Mouse (Mus musculus): ENCODE results near the gene Olfr1436. TPM values are rescaled to one million over a fixed set of nuclear protein-coding genes. Genes with fewer than 3 reads are reported as not detected.
"Not testable (repeated sequence)": the region's sequence is repeated elsewhere in the genome, so short reads cannot be mapped to it uniquely, and the experiment has no call there.

Olfr1436 gene
- not detected in 2 replicates for polyA plus RNA-seq (2015; fragmentation: Nextera tagmentation; extraction: Ambion mirVana)

- WGBS: 97% methylated on average over 1 of the region's 1 CpGs
- H3K9ac ChIP-seq (replicated peaks; ENCODE audit: low read depth, low read length); H3K36me3 ChIP-seq (ENCODE audit: control insufficient read depth, insufficient read depth); H3K4me1 ChIP-seq (replicated peaks; ENCODE audit: control insufficient read depth, insufficient read depth, low read length); H3K9me3 ChIP-seq (ENCODE audit: control insufficient read depth, low read length); ATAC-seq; H3K27me3 ChIP-seq (replicated peaks; ENCODE audit: control insufficient read depth, insufficient read depth, low read length); H3K27ac ChIP-seq (ENCODE audit: low read length); H3K4me3 ChIP-seq (replicated peaks; ENCODE audit: low read length); H3K4me2 ChIP-seq (ENCODE audit: low read length): not testable (repeated sequence)
Measured at GRCm38 (mm10) chr19:12299030-12299429, at the start of gene Olfr1436. Gene Olfr1436 (minus strand): TSS chr19:12299130.

- Histone ChIP-seq H3K27me3 (replicated peaks; ENCODE audit: control insufficient read depth, insufficient read depth, low read length) (no peaks in the 10 kb centered on the region), H3K27ac (ENCODE audit: low read length) (no peak within 1 kb of the TSS), H3K4me2 (ENCODE audit: low read length) (no peak within 1 kb of the TSS), H3K4me3 (replicated peaks; ENCODE audit: low read length) (no peak within 1 kb of the TSS), H3K9ac (replicated peaks; ENCODE audit: low read depth, low read length) (no peak within 1 kb of the TSS), H3K9me3 (ENCODE audit: control insufficient read depth, low read length) (no peaks in the 10 kb centered on the region), H3K4me1 (replicated peaks; ENCODE audit: control insufficient read depth, insufficient read depth, low read length) (no peaks in the 10 kb centered on the region), H3K36me3 (ENCODE audit: control insufficient read depth, insufficient read depth) (no peaks in the 10 kb centered on the region)
- no peak for ATAC-seq
- 84% methylated on average over 3 of the region's 3 CpGs for WGBS
Measured at GRCm38 (mm10) chr19:12335810-12336209, 36.9 kb upstream of the Olfr1436 start, which contains the start of gene Olfr1438-ps1. Gene Olfr1438-ps1 (minus strand): TSS chr19:12335910.

- Histone ChIP-seq H3K36me3 (ENCODE audit: control insufficient read depth, insufficient read depth) (no peaks in the 10 kb centered on the region), H3K9me3 (ENCODE audit: control insufficient read depth, low read length) (no peaks in the 10 kb centered on the region), H3K4me1 (replicated peaks; ENCODE audit: control insufficient read depth, insufficient read depth, low read length) (no peaks in the 10 kb centered on the region), H3K4me2 (ENCODE audit: low read length) (no peak within 1 kb of the TSS), H3K27ac (ENCODE audit: low read length) (no peak within 1 kb of the TSS), H3K4me3 (replicated peaks; ENCODE audit: low read length) (no peak within 1 kb of the TSS), H3K27me3 (replicated peaks; ENCODE audit: control insufficient read depth, insufficient read depth, low read length) (no peaks in the 10 kb centered on the region), H3K9ac (replicated peaks; ENCODE audit: low read depth, low read length) (no peak within 1 kb of the TSS)
- ATAC-seq: no peak
- WGBS: 76% methylated on average over 2 of the region's 2 CpGs
Measured at GRCm38 (mm10) chr19:12325001-12325400, 26.1 kb upstream of the Olfr1436 start, which contains the start of gene Olfr1437. Gene Olfr1437 (minus strand): TSS chr19:12325101.

- Histone ChIP-seq H3K9me3 (ENCODE audit: control insufficient read depth, low read length) (no peaks in the 10 kb centered on the region), H3K36me3 (ENCODE audit: control insufficient read depth, insufficient read depth) (no peaks in the 10 kb centered on the region), H3K9ac (replicated peaks; ENCODE audit: low read depth, low read length) (no peak overlapping the region), H3K4me1 (replicated peaks; ENCODE audit: control insufficient read depth, insufficient read depth, low read length) (no peaks in the 10 kb centered on the region), H3K27me3 (replicated peaks; ENCODE audit: control insufficient read depth, insufficient read depth, low read length) (no peaks in the 10 kb centered on the region), H3K27ac (ENCODE audit: low read length) (no peak overlapping the region), H3K4me3 (replicated peaks; ENCODE audit: low read length) (no peak overlapping the region), H3K4me2 (ENCODE audit: low read length) (no peak overlapping the region)
- peak; percentile 80 for ATAC-seq
Measured at GRCm38 (mm10) chr19:12292979-12293378, 6.0 kb downstream of the Olfr1436 start.

GRCm38 (mm10) chr19:12279554-12279953, 19.4 kb downstream of the Olfr1436 start, which contains the start of gene Olfr1434:
Gene Olfr1434 (plus strand): TSS chr19:12279854.
- Histone ChIP-seq H3K4me2 (ENCODE audit: low read length) (no peak within 1 kb of the TSS), H3K4me1 (replicated peaks; ENCODE audit: control insufficient read depth, insufficient read depth, low read length) (no peaks in the 10 kb centered on the region), H3K36me3 (ENCODE audit: control insufficient read depth, insufficient read depth) (no peaks in the 10 kb centered on the region), H3K9me3 (ENCODE audit: control insufficient read depth, low read length) (no peaks in the 10 kb centered on the region), H3K9ac (replicated peaks; ENCODE audit: low read depth, low read length) (no peak within 1 kb of the TSS), H3K27me3 (replicated peaks; ENCODE audit: control insufficient read depth, insufficient read depth, low read length) (no peaks in the 10 kb centered on the region), H3K4me3 (replicated peaks; ENCODE audit: low read length) (no peak within 1 kb of the TSS), H3K27ac (ENCODE audit: low read length) (no peak within 1 kb of the TSS)
- WGBS: 61% methylated on average over 2 of the region's 2 CpGs
- no peak for ATAC-seq

- H3K4me3 ChIP-seq (replicated peaks; ENCODE audit: low read length): no peak within 1 kb of the TSS
- H3K27me3 ChIP-seq (replicated peaks; ENCODE audit: control insufficient read depth, insufficient read depth, low read length): no peaks in the 10 kb centered on the region
- H3K4me2 ChIP-seq (ENCODE audit: low read length): no peak within 1 kb of the TSS
- H3K27ac ChIP-seq (ENCODE audit: low read length): no peak within 1 kb of the TSS
- no peak within 1 kb of the TSS for H3K9ac ChIP-seq (replicated peaks; ENCODE audit: low read depth, low read length)
- no peaks in the 10 kb centered on the region for H3K4me1 ChIP-seq (replicated peaks; ENCODE audit: control insufficient read depth, insufficient read depth, low read length)
- H3K9me3 ChIP-seq (ENCODE audit: control insufficient read depth, low read length): no peaks in the 10 kb centered on the region
- no peak for ATAC-seq
- 71% methylated on average over 1 of the region's 1 CpGs for WGBS
- H3K36me3 ChIP-seq (ENCODE audit: control insufficient read depth, insufficient read depth): no peaks in the 10 kb centered on the region
Measured at GRCm38 (mm10) chr19:12260732-12261131, 38.2 kb downstream of the Olfr1436 start, which contains the start of gene Olfr235. Gene Olfr235 (plus strand): TSS chr19:12261032.

Other genes with a start within 250 kb of the Olfr1436 start
- gene Olfr1424, start 236.4 kb downstream of the Olfr1436 start, polyA plus RNA-seq (2015; fragmentation: Nextera tagmentation; extraction: Ambion mirVana): not detected in 2 replicates
- not detected in 2 replicates for gene Olfr1425, start 221.4 kb downstream of the Olfr1436 start, polyA plus RNA-seq (2015; fragmentation: Nextera tagmentation; extraction: Ambion mirVana)
- gene Olfr1426, start 207.1 kb downstream of the Olfr1436 start, polyA plus RNA-seq (2015; fragmentation: Nextera tagmentation; extraction: Ambion mirVana): not detected in 2 replicates
- not detected in 2 replicates for gene Olfr1427, start 195.8 kb downstream of the Olfr1436 start, polyA plus RNA-seq (2015; fragmentation: Nextera tagmentation; extraction: Ambion mirVana)
- not detected in 2 replicates for gene Olfr1428, start 183.2 kb downstream of the Olfr1436 start, polyA plus RNA-seq (2015; fragmentation: Nextera tagmentation; extraction: Ambion mirVana)
- not detected in 2 replicates for gene Olfr76, start 175.9 kb downstream of the Olfr1436 start, polyA plus RNA-seq (2015; fragmentation: Nextera tagmentation; extraction: Ambion mirVana)
- not detected in 2 replicates for gene Olfr1555-ps1, start 129.0 kb downstream of the Olfr1436 start, polyA plus RNA-seq (2015; fragmentation: Nextera tagmentation; extraction: Ambion mirVana)
- gene Olfr1431, start 98.5 kb downstream of the Olfr1436 start, polyA plus RNA-seq (2015; fragmentation: Nextera tagmentation; extraction: Ambion mirVana): not detected in 2 replicates
- not detected in 2 replicates for gene Olfr1432, start 66.5 kb downstream of the Olfr1436 start, polyA plus RNA-seq (2015; fragmentation: Nextera tagmentation; extraction: Ambion mirVana)
- gene Olfr262, start 57.5 kb downstream of the Olfr1436 start, polyA plus RNA-seq (2015; fragmentation: Nextera tagmentation; extraction: Ambion mirVana): not detected in 2 replicates
- not detected in 2 replicates for gene Olfr235, start 38.1 kb downstream of the Olfr1436 start, polyA plus RNA-seq (2015; fragmentation: Nextera tagmentation; extraction: Ambion mirVana)
- gene Olfr1434, start 19.3 kb downstream of the Olfr1436 start, polyA plus RNA-seq (2015; fragmentation: Nextera tagmentation; extraction: Ambion mirVana): not detected in 2 replicates
- not detected in 2 replicates for gene Olfr1437, start 26.0 kb upstream of the Olfr1436 start, polyA plus RNA-seq (2015; fragmentation: Nextera tagmentation; extraction: Ambion mirVana)
- not detected in 2 replicates for gene Olfr1438-ps1, start 36.8 kb upstream of the Olfr1436 start, polyA plus RNA-seq (2015; fragmentation: Nextera tagmentation; extraction: Ambion mirVana)
- gene Olfr1440, start 88.1 kb upstream of the Olfr1436 start, polyA plus RNA-seq (2015; fragmentation: Nextera tagmentation; extraction: Ambion mirVana): not detected in 2 replicates
- not detected in 2 replicates for gene Olfr1441, start 118.3 kb upstream of the Olfr1436 start, polyA plus RNA-seq (2015; fragmentation: Nextera tagmentation; extraction: Ambion mirVana)
- not detected in 2 replicates for gene Pfpl, start 128.8 kb upstream of the Olfr1436 start, polyA plus RNA-seq (2015; fragmentation: Nextera tagmentation; extraction: Ambion mirVana)
- 0.39 and 0.47 TPM in 2 replicates for gene Mpeg1, start 161.6 kb upstream of the Olfr1436 start, polyA plus RNA-seq (2015; fragmentation: Nextera tagmentation; extraction: Ambion mirVana)
- gene Dtx4, start 202.3 kb upstream of the Olfr1436 start, polyA plus RNA-seq (2015; fragmentation: Nextera tagmentation; extraction: Ambion mirVana): 20.3 and 21.3 TPM in 2 replicates
- 7.7 and 9.8 TPM in 2 replicates for gene Fam111a, start 246.6 kb upstream of the Olfr1436 start, polyA plus RNA-seq (2015; fragmentation: Nextera tagmentation; extraction: Ambion mirVana)

Measured in forebrain, embryonic 16.5 days (tissue).